Mouse (Mus musculus) thymus, adult 18-20 months (tissue): Measurements from ENCODE around the gene Gm4881.
A peak's percentile ranks its signal among the peaks of the same experiment; 100 is the strongest.

Experiments used
- DNase-seq, 2 experiments: peaks; one replicate each; pipeline ENCODE4 v3.0.0; 2022; ENCODE audit warnings: mixed read lengths in 2 of 2

The Gm4881 gene

GRCm38 (mm10) chr7:24892125-24892583, 52.1 kb downstream of the Gm4881 start:
- DNase-seq: no peak

- DNase-seq: no peak
Measured at GRCm38 (mm10) chr7:24891241-24892124, 52.8 kb downstream of the Gm4881 start.

- DNase-seq: peak; percentile 50 to 64
Measured at GRCm38 (mm10) chr7:24890281-24891216, 53.7 kb downstream of the Gm4881 start.

GRCm38 (mm10) chr7:24889431-24890220, 54.7 kb downstream of the Gm4881 start:
- DNase-seq: no peak

- no peak for DNase-seq
Measured at GRCm38 (mm10) chr7:24887096-24887495, 57.2 kb downstream of the Gm4881 start.

- no peak for DNase-seq
Measured at GRCm38 (mm10) chr7:24886308-24886633, 58.0 kb downstream of the Gm4881 start.

- DNase-seq: no peak
Measured at GRCm38 (mm10) chr7:24885468-24886307, 58.6 kb downstream of the Gm4881 start.

- DNase-seq: no peak
Measured at GRCm38 (mm10) chr7:24884693-24885291, 59.5 kb downstream of the Gm4881 start.

- peak; percentile 92 to 98 for DNase-seq
Measured at GRCm38 (mm10) chr7:24883896-24884692, 60.2 kb downstream of the Gm4881 start, which contains the start of gene Rps19. Gene Rps19, plus strand, starts transcription at chr7:24884371.

GRCm38 (mm10) chr7:24882416-24883199, 61.7 kb downstream of the Gm4881 start:
- no peak for DNase-seq

- DNase-seq: no peak
Measured at GRCm38 (mm10) chr7:24879620-24880019, 64.7 kb downstream of the Gm4881 start.

GRCm38 (mm10) chr7:24877588-24877987, 66.7 kb downstream of the Gm4881 start:
- no peak for DNase-seq
